Mouse (Mus musculus): ENCODE data around the gene BC049352. TPM values are rescaled to one million over a fixed set of nuclear protein-coding genes. Genes with fewer than 3 reads are reported as not detected.

Gene BC049352
- total RNA-seq, 2 experiments from 2014 or later: 0.21 TPM; not detected in 1

DNA sequence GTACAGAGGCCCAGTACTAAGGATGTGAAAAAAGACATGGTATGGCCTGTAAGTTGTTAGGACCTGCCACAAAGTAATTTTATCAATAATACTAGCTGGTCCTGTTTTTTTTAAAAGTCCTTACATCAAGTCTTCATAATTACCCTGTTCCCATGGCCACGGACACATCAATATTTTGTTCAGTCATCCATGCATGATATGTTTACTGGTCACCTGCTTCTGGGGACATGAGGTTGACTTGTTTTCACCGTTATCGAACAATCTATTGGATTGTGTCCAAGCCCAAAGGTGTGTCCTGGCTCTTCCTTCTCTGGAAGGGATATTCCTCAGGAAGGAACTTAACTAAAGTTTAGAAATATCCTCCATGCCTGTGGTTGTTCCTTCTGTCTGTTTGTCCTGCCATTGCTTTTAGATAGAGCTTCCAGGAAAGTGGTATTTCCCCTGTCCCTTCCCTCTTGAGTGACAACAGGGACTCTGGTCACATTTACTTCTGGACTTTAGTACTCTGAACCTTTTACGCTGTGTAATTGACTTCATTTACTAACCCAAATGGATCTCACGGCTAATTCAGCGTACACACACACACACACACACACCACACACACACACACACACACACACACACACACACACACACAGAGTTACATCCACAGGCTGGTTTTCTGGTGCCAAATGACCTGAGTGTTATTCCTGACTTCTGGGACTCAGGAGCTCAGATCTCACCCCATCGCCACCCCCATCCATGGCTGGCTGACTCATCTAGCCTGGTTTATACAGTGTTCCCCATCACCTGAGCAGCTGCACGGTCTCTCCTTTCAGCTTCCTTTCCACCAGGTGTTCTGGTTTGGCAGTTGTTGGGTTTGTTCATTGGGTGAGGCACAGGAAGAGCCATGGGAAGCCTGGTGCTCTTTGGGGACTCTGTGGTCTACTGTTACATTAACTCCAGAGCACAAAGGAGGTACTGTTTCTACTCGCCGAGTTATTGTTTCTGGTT, 7.1 kb downstream of the BC049352 start:
- no peak for DNase-seq (ENCODE audit: low spot score in 2 of 2)

DNA sequence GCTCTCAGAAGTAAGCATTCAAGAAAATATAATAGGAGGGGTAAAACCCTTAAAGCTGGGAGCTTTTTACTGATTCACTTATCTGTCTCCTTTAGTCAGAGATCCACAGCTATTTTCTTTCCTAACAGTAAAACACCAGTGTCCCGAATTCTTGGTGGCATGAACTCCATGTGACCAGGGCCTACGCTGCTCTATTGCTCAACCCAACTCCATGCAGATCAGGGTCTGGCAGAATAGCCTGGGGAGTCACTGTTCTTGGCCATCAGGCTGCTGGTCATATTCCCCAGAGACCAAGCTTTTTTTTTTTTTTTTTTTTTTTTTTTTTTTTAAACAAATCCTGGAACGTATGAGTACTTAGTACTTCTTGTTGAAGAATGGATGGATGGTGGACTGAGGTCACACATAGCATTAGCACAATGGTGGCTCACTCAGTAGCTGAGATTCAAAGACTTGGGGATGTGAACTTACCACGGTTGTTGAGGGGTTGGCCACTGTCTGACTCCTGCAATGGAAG, 7.9 kb downstream of the BC049352 start:
- DNase-seq (ENCODE audit: low spot score in 2 of 2): no peak

DNA sequence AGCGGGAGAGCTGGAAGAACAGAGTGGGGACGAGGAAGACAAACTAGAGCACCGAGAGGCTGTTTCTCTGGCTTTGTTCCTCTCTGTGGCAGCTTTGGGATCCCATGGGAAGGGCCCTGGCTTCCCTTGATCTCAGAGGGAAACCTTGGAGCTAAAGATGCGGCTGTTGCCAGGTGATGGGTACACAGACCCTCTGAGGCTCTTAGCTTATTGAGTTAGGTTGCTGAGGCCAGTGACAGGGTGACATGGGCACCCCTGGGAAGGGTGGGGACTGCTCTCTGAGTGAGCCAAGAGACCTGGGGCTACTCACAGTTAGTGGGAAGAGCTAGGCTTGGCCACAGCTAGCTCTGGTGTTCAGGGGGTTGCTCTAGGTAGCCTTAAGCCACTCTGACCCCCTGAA, 13.7 kb downstream of the BC049352 start:
- DNase-seq (ENCODE audit: low spot score in 2 of 2): no peak

DNA sequence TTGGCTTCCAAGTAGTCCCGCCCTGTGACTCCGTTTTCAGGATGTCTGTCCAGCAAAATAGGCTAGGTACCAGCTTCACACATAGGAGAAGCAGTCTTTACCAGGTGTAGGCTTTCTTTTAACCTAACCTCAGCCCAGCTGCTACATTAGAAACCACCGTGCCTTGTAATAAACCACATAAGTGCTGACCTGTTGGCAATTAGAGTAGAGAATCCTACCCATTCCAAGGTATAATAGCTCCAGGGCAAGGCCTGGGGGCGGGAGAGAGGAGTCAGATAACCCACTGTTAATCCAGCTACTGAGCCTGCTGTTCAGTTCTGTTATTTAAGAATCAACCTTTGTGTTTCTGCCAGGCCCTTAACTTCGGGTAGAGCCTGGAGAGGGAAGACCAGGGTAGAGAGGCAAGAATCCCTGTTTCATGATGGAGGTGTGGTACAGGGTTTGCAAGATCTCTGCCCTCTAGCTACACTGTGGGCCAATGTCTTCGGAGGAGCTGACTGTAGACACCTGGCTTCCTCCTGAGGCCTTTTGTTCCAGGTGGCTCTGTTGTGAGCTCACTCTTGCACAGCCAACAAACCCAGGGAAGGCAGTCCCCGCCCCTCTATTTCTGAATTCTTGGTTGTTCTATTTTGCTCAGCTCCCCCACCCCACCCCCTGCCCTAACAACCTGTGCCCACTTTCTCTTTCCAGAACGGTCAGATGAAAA, 14.5 kb downstream of the BC049352 start:
- no peak for DNase-seq (ENCODE audit: low spot score in 2 of 2)

DNA sequence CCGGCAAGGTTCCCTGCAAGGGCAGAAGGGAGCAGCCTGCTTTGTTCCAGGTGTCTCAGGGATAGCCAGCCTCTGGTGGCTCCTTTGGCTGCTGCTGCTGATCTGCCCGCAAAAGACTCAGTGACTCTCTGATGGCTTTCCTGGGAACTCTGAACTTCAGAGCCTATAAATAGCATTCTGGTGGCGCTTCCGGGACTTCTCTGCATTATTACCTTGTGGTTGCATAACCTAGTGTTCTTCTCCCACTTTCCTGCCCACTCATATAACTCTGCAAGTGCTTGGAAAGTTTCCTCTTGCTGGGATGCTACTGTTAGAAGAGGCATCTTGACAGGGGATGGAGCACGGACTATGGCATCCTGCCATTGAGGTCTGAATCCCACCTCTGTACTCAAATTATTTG, 15.7 kb downstream of the BC049352 start:
- DNase-seq (ENCODE audit: low spot score in 2 of 2): no peak

DNA sequence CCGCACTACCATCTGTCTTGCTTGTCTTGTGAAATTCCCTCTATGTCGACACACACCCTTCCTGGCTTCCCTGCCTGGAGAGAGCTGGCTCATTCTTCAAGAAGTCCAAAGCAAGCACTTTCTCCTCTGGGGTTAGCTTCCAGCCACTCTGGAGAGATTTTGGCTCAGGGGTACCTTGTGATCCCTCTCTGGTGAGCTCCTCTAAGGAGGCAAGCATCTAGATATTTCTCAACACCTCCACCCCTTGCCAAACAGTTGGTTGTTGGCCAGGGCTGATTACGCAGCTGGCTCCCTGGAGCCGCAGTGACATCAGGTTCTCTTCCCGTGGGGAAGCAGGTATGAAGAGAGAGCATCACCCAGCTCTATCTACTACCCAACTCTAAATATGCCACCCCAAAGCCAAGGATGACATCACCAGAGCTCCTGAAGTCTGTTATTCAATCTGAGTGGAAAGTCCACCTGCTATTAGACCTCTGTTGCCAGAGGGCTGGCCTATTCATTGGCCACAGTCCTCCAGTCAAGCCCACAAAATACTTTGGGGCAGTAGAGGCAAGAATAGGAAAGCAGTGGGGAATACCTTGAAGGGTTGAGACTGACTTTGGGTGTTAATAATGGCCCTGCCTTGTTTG, 19.6 kb downstream of the BC049352 start:
- no peak for DNase-seq (ENCODE audit: low spot score in 2 of 2)

DNA sequence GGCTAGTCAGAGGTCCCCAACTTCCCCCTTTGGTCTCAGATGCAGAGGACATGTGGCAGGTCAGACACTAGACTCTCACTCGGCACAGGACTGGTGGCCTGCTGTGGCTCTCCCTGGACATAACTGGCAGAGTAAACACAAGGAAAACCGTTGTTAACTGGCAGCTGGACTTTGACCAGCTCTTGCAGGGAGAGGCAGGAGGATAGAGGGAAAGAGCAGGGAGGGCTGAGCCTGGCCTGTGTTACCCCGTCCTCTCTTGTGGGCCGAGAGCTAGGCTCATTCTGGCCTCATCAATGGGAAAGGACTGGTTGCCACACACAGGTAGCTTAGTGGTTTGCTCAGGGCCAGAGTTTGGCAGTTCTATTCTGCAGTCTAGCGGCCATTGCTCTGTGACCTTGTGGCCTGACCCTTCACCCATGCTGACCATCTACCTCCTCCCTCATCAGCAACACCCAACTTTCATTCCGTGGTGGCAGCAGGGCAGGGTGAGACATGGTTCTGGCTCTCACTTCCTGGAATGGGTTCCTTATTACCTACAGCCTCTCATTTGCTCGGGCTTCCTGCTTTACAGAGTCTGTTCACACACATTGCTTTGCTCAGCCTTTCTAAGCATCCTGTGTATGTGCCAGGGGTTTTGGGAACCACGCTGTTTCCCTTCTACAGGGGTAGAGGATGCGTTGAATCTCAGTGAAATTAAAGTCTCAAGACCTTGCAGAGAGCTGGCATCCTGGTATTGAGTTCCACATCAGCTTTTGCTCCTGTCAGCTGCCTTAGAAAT, 20.4 kb downstream of the BC049352 start:
- no peak for DNase-seq (ENCODE audit: low spot score in 2 of 2)

DNA sequence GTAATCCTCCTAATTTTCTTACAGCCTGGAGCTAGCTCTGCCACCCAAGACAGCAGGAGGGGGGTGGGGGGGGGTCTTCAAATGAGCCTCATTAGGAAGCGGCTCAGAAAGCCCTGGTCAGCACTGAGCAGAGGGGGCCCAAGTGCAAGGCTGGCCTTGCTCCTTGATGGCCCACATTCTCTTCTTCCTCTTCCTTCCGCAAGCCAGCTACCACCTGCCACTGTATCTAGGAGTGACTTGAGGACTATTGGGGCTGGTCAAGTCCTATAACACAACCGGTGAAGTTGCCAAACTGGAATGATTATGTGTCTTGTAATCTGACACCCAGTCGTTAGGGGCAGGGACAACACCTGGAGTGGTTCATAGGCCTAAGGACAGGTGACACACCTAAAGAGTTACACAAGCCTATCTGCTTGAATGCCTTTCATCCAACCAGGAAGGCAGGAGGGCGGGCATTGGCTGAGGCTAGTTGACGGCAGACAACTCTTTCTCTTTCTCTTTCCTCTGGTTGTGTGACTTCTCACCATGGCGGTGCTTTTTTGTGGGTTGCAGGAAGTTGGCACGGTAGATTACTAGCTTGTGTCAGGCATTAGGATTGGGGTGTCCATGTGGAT, 22.1 kb downstream of the BC049352 start, which contains the start of gene Tmprss4:
Tmprss4 (minus strand) TSS at position 296 of the 614 bp plus-strand sequence.
- DNase-seq (ENCODE audit: low spot score in 2 of 2): no peak

DNA sequence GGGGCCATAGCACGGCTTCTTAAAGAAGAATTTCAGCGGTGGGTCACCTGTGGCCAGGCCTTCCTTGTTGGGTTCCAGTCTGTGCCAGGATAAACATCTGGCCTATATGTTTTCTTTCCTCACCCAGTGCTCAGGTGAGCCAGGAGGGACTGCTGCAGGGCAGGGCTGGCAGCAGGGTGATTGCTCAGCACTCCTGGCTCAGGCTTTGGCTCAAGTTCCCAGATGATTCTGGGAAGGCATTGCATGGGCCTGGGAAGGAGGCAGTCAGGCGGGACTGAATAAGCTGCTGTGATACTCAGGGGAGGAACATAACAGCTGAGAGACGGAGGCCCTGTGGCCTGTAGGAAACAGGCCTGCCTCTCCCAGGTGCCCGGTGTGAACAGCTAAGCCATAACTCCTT, 23.3 kb downstream of the BC049352 start:
- no peak for DNase-seq (ENCODE audit: low spot score in 2 of 2)

DNA sequence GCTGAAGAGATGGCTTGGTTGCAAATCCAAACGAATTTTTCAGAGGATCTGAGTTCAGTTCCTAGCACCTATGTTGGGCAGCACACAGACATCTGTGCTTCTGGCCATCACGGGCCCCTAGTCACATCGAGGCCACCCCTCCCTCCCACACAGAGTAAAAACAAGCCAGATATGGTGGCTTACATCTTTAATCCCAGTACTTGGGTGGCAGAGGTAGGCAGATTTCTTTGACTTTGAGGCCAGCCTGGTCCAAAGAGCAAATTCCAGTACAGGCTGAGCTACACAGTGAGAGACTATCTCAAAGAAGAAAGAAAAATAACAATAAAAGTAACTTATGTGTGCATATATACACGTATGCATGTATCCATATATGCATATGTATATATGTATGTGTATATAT, 24.3 kb downstream of the BC049352 start:
- DNase-seq (ENCODE audit: low spot score in 2 of 2): no peak

DNA sequence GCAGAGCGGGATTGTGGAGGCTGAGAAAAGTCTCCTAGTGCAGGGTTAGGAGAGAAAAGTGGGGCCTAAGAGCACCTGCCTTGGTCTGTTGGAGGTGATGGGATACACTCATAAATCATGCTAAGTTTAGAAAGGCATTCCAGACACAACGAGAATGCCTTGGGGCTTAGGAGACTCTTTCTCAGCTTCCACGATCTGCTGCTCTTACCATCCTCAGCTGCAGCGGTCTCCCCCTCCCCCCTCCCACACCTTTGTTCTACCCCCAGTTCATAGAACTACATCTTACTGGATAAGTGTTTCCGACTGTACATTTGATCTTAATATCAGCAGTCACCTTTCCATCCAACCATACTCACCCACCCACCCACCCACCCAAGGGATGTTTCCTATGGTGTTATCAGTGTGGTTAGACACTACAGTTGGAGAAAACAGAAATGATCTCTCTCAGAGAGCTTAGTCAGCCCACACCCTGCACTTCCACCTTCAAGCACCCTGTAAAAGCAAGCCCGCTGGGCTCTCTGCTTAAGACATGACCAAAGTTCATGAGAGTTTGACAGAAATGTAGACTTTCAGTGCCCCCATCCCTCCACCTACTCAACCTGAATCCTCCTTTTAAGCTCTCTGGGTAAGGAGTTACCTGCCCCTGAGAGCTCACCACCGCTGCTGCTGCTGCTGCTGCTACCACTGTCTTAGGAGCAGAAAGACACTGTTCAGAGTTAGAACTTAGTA, 25.4 kb downstream of the BC049352 start:
- DNase-seq (ENCODE audit: low spot score in 2 of 2): no peak

DNA sequence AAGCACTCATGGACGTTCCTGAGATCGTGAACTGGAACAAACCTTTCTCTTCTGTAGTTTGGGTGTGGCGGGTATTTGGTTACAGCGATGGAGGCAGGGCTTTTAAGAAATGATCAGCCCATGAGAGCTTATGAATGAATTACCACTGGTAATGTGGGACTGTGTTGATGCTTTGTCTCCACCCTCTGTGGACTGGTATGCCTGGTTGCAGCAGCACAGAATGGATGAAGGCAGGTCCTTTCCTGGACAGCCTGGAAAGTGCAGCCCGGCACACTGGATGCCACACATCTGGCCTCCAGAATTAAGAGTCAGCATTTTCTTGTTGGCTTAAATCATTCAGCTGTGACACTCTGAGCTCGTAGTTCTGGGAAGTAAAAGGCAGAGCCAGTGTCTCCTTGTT, 30.2 kb downstream of the BC049352 start:
- no peak for DNase-seq (ENCODE audit: low spot score in 2 of 2)

DNA sequence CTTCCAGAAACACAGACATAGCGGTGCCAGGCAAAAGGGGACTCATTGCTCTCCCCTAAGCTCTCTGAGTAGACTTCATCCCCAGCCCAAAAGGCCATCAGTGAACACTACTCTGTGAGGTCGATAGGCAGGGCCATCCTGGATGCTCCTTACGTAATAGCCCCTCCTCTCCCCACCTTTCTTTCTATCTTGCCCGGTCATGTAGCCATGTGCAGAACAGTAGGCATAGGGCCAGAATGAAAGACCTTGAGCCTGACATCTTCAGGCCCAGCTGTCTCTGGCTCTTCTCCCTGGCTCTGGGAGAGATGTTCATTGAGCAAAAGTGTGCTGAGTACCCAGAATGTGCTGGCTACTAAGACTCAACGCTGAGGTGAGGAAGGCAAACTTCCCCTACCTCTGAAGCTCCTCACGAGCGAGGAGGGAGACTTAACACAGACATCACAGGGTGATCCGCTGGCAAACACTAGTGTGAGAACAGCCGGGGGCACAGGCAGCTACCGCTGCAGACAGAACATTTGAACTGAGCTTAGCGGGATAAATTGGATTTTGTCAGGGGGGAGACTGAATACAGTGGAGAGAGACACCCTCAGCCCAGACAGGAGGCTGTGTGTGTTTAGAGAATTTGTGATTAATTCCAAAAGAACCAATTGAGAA, 33.8 kb downstream of the BC049352 start:
- DNase-seq (ENCODE audit: low spot score in 2 of 2): no peak

DNA sequence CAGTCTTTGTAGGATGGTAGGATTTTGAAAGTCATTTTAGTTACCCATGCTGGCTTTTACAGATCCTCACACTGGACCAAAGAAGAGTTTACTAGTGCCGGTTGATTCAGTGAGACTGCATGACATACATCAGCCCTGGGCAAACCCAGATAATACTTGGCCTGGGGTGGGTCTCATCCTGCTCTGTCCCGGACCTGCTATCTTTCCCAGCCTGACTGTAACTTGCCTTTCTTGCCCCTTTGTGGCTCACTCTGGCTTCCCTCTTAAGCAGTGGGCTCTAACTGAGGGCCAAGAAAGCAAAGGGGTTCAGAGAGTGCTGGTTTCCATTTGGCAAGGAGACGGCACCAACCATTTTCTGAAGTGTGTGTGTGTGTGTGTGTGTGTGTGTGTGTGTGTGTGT, 37.8 kb downstream of the BC049352 start:
- no peak for DNase-seq (ENCODE audit: low spot score in 2 of 2)

DNA sequence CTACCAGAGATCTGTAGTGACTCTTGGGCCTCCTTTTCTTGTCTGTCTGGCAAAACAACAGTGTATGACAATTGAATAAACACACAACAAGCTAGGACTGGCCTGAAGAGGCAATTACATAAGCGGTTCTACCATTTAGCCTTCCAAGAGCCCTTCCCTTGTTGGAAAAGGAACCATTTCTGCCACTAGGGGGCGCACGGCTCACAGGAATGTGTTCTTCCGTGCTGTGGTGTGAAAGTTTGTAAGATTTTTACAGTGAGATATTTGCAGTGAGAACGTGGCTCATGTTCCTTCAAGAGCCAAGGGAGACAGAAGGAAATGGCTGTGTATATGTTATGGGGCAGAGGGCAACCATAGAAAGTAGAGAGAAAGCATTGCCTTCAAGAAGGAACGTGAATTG, 39.8 kb downstream of the BC049352 start:
- DNase-seq (ENCODE audit: low spot score in 2 of 2): peak; percentile 89 to 94

DNA sequence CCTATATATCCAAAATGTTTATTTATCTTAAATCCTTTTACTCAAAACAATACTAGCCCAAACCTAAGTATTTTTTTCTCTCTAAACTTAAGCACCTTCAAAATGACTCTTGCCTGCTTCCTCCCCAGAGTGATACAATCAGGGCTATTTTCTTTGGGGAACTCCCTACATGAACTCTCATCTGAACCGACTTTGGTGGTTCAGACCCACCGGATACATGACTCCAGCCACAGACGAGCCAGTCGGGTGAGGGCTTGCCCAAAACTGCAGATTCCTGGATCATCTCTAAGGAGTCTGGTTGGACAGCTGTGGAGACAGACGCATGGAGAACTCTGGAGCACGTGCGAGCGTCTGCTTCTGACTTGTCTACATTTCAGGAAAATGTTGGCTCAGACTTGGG, 47.6 kb downstream of the BC049352 start:
- DNase-seq (ENCODE audit: low spot score in 2 of 2): no peak

DNA sequence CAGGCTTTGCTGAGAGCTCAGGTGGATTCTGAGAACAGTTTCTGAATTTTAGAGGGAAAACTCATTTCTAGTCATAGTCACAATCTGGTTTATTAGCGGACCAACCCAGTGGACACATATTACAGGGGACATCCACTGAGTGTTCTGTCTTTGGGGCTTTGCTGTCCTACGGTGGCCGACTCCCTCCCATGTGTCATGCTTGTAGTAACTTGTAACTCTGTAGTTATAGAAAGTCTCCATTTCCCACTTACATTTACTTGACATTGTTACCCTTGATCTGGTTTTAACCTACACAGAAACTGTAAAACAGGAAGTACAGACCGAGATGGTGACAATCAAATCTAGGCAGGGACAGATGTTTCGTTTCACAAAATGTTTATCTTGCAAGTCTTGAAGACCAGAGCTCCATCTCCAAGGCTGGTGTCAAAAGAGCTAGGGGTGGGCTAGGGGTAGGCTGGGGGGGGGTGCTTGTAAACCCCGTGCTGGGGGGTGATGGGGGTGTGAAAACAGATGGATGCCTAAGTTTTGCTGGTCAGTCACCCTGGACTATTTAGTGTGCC, 53.9 kb downstream of the BC049352 start:
- no peak for DNase-seq (ENCODE audit: low spot score in 2 of 2)

DNA sequence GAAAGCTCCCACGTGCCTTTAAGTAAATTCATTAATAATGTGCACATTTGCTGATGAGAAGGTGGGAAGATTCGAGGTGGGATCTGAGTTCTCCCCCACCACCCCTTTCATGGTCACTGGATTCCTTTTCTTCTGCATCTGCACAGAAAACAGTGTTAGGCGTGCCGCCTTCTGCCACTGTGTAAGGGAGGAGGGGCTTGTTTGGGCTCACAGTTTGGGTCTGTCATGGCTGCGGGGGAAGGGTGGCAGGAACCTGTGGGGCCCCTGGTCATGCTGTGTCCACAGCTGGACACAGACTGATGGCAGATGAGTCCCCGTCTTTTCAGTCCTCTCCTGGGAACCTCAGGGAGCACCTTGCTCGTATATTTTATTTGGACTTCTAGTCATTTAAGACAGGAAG, 54.9 kb downstream of the BC049352 start:
- DNase-seq (ENCODE audit: low spot score in 2 of 2): no peak

DNA sequence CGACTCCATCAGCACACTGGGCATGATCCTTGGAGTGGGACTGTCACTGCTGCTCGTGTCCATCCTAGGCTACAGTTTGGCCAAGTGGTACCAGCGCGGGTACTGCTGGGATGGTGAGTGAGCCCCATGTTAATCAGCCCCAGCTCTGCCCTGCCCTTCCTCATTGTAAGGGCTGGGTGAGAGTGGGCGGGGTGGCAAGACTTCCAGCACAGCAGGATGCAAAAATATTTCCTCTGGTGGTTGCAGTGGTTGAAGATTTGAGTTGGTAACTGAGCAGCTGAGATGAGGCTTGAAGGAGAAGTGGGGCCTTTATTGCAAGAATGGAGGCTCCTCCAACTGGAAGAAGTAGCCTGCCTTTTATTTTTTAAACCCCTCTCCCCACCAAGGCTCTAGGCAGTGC, 59.6 kb downstream of the BC049352 start:
- no peak for DNase-seq (ENCODE audit: low spot score in 2 of 2)

Measured in layer of hippocampus, postnatal 14 days (tissue).